Mouse (Mus musculus): Measurements from ENCODE around the gene Zfp335. TPM values are rescaled to one million over a fixed set of nuclear protein-coding genes. Genes with fewer than 3 reads are reported as not detected.

The Zfp335 gene
- polyA plus RNA-seq, 1 experiment from 2014 or later: 3.6 TPM

- Histone ChIP-seq H3K4me3 (ENCODE audit: low read depth, low read length) (no peak overlapping the region), H3K4me1 (replicated peaks; ENCODE audit: control insufficient read depth, insufficient read depth, low read length) (peaks cover 18% of the 10 kb centered on the region), H3K4me2 (replicated peaks; ENCODE audit: low read depth) (no peak overlapping the region), H3K9ac (ENCODE audit: low read depth, low read length) (no peak overlapping the region), H3K27ac (ENCODE audit: low read depth, low read length) (peak overlapping the region; percentile 71; the same call in 1 of the 2 replicates), H3K36me3 (ENCODE audit: control insufficient read depth, insufficient read depth) (peaks cover 99% of the 10 kb centered on the region), H3K9me3 (ENCODE audit: control insufficient read depth) (no peaks in the 10 kb centered on the region), H3K27me3 (replicated peaks; ENCODE audit: control insufficient read depth, insufficient read depth, low read length) (no peaks in the 10 kb centered on the region)
- ATAC-seq: no peak
- 67% methylated on average over 12 of the region's 12 CpGs for WGBS
- TF ChIP-seq CTCF (IDR thresholded peaks at IDR 0.05; ENCODE audit: low read depth): no peak
Observed at GRCm38 (mm10) chr2:164888996-164889395, 22.6 kb downstream of the Zfp335 start.

- Histone ChIP-seq H3K9ac (ENCODE audit: low read depth, low read length) (no peak overlapping the region), H3K4me1 (replicated peaks; ENCODE audit: control insufficient read depth, insufficient read depth, low read length) (peaks cover 18% of the 10 kb centered on the region), H3K27ac (ENCODE audit: low read depth, low read length) (no peak overlapping the region), H3K27me3 (replicated peaks; ENCODE audit: control insufficient read depth, insufficient read depth, low read length) (no peaks in the 10 kb centered on the region), H3K36me3 (ENCODE audit: control insufficient read depth, insufficient read depth) (peaks cover 91% of the 10 kb centered on the region), H3K4me3 (ENCODE audit: low read depth, low read length) (no peak overlapping the region), H3K9me3 (ENCODE audit: control insufficient read depth) (no peaks in the 10 kb centered on the region), H3K4me2 (replicated peaks; ENCODE audit: low read depth) (no peak overlapping the region)
- ATAC-seq: no peak
- TF ChIP-seq CTCF (IDR thresholded peaks at IDR 0.05; ENCODE audit: low read depth): no peak
- 94% methylated on average over 10 of the region's 10 CpGs for WGBS
Observed at GRCm38 (mm10) chr2:164886617-164887016, 24.9 kb downstream of the Zfp335 start.

- no peak overlapping the region for H3K4me3 ChIP-seq (ENCODE audit: low read depth, low read length)
- no peak for TF ChIP-seq CTCF (IDR thresholded peaks at IDR 0.05; ENCODE audit: low read depth)
- H3K9me3 ChIP-seq (ENCODE audit: control insufficient read depth): no peaks in the 10 kb centered on the region
- no peak overlapping the region for H3K9ac ChIP-seq (ENCODE audit: low read depth, low read length)
- no peak overlapping the region for H3K4me2 ChIP-seq (replicated peaks; ENCODE audit: low read depth)
- no peaks in the 10 kb centered on the region for H3K27me3 ChIP-seq (replicated peaks; ENCODE audit: control insufficient read depth, insufficient read depth, low read length)
- H3K36me3 ChIP-seq (ENCODE audit: control insufficient read depth, insufficient read depth): peaks cover 82% of the 10 kb centered on the region
- 57% methylated on average over 7 of the region's 7 CpGs for WGBS
- no peak overlapping the region for H3K27ac ChIP-seq (ENCODE audit: low read depth, low read length)
- peaks cover 17% of the 10 kb centered on the region for H3K4me1 ChIP-seq (replicated peaks; ENCODE audit: control insufficient read depth, insufficient read depth, low read length)
- no peak for ATAC-seq
Observed at GRCm38 (mm10) chr2:164885788-164886187, 25.8 kb downstream of the Zfp335 start.

GRCm38 (mm10) chr2:164882619-164883018, 28.9 kb downstream of the Zfp335 start:
- H3K9ac ChIP-seq (ENCODE audit: low read depth, low read length): no peak overlapping the region
- H3K27me3 ChIP-seq (replicated peaks; ENCODE audit: control insufficient read depth, insufficient read depth, low read length): no peaks in the 10 kb centered on the region
- H3K4me3 ChIP-seq (ENCODE audit: low read depth, low read length): no peak overlapping the region
- no peak for ATAC-seq
- H3K36me3 ChIP-seq (ENCODE audit: control insufficient read depth, insufficient read depth): peaks cover 51% of the 10 kb centered on the region
- no peak for TF ChIP-seq CTCF (IDR thresholded peaks at IDR 0.05; ENCODE audit: low read depth)
- H3K27ac ChIP-seq (ENCODE audit: low read depth, low read length): no peak overlapping the region
- no peak overlapping the region for H3K4me2 ChIP-seq (replicated peaks; ENCODE audit: low read depth)
- no peaks in the 10 kb centered on the region for H3K9me3 ChIP-seq (ENCODE audit: control insufficient read depth)
- WGBS: 81% methylated on average over 9 of the region's 9 CpGs
- H3K4me1 ChIP-seq (replicated peaks; ENCODE audit: control insufficient read depth, insufficient read depth, low read length): no peaks in the 10 kb centered on the region

DNA sequence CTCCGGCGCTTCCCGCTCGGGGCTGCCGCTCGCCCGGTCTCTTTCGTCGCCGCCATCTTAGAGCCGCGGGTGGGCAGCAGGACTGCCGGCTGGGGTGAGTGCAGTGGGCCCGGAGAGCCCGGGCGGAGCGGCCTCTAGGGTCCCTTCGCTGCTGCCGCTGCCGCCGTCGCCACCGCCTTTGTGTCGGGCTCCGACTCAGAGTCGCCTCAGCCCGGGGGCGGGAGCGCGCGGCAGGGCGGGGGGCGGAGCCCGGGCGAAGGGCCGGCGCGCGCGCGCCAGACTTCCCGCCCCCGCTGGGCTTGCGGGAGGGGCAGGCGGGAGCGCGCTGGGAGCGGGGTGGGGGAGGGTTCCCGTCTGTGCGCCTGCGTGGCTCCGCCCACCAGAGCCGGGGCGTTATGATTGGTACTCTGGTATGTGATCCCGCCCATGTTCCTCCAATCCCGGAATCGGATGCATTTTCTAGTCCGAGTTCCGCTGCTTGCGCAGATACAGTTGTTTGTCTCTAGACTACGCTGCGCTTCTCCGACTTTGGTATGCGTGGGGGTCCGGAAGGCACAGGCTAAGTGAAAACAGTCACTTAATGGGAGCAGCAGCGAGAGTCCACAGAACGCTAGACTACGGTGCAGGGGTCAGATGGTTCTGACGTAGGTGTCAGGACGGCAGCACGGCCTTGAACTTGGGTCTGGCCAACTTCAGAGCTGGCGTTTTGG, 31.8 kb downstream of the Zfp335 start:
- Histone ChIP-seq H3K4me1 (replicated peaks; ENCODE audit: control insufficient read depth, insufficient read depth, low read length) (no peaks in the 10 kb centered on the region), H3K9me3 (ENCODE audit: control insufficient read depth) (no peaks in the 10 kb centered on the region), H3K27me3 (replicated peaks; ENCODE audit: control insufficient read depth, insufficient read depth, low read length) (no peaks in the 10 kb centered on the region), H3K36me3 (ENCODE audit: control insufficient read depth, insufficient read depth) (peaks cover 22% of the 10 kb centered on the region), H3K4me3 (ENCODE audit: low read depth, low read length) (peak overlapping the region; percentile 98), H3K27ac (ENCODE audit: low read depth, low read length) (peak overlapping the region; percentile 100), H3K9ac (ENCODE audit: low read depth, low read length) (peak overlapping the region; percentile 100), H3K4me2 (replicated peaks; ENCODE audit: low read depth) (peak overlapping the region; percentile 97)
- under 1% methylated on average over 62 of the region's 72 CpGs for WGBS
- 0 out of 2 replicates have a peak, but pooled peaks have one; percentile 1 for TF ChIP-seq CTCF (IDR thresholded peaks at IDR 0.05; ENCODE audit: low read depth)
- peak; percentile 85 for ATAC-seq

- peak; percentile 78 for ATAC-seq
- Histone ChIP-seq H3K9me3 (ENCODE audit: control insufficient read depth) (no peaks in the 10 kb centered on the region), H3K4me3 (ENCODE audit: low read depth, low read length) (peak within 1 kb of the TSS; percentile 98), H3K4me1 (replicated peaks; ENCODE audit: control insufficient read depth, insufficient read depth, low read length) (no peaks in the 10 kb centered on the region), H3K4me2 (replicated peaks; ENCODE audit: low read depth) (peak within 1 kb of the TSS; percentile 97), H3K27me3 (replicated peaks; ENCODE audit: control insufficient read depth, insufficient read depth, low read length) (no peaks in the 10 kb centered on the region), H3K9ac (ENCODE audit: low read depth, low read length) (peak within 1 kb of the TSS; percentile 100), H3K27ac (ENCODE audit: low read depth, low read length) (peak within 1 kb of the TSS; percentile 100), H3K36me3 (ENCODE audit: control insufficient read depth, insufficient read depth) (peaks cover 17% of the 10 kb centered on the region)
- 0 out of 2 replicates have a peak, but pooled peaks have one; percentile 30 for TF ChIP-seq CTCF (IDR thresholded peaks at IDR 0.05; ENCODE audit: low read depth)
- WGBS: 1% methylated on average over 40 of the region's 40 CpGs
Observed at GRCm38 (mm10) chr2:164879228-164879567, 32.4 kb downstream of the Zfp335 start, which contains the start of gene Pcif1. Gene Pcif1 (plus strand): TSS chr2:164879304.
